Mouse (Mus musculus): ENCODE results near the gene Wwp2.

DNA sequence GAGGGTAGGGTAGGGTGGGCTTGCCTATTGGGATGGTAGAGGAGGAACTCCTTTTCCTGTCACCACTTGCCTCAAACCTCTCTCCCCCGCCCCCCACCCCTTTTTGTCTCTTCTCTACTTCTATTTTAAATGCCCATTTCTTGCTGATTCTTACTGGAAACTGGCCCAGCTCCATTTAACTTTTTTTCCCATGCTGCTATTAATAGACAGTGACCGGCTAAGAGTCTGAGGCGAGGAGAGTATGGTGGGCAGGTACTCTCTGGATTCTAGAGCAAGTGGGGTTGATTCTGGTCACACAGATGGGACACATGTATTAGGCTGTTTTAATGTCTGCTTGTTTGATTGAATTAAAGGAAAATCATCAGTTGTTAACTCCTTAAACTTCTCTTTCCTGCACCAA lies 63.4 kb downstream of the Wwp2 start:
- TF ChIP-seq POLR2A (IDR thresholded peaks at IDR 0.05; ENCODE audit: control insufficient read depth, low read depth, low read length) (no peak), CTCF (IDR thresholded peaks at IDR 0.05; ENCODE audit: control insufficient read depth, insufficient read depth, insufficient replicate concordance, low read depth, low read length) (no peak)
